Mouse (Mus musculus) hindbrain, embryonic 14.5 days (tissue): ENCODE measurements around the gene Slc30a3. TPM values are rescaled to one million over a fixed set of nuclear protein-coding genes. Genes with fewer than 3 reads are reported as not detected.
A peak's percentile ranks its signal among the peaks of the same experiment; 100 is the strongest.

Experiments
- ATAC-seq: fragments of 200-750 bp; cut with Nextera tagmentation; 2 replicates; pipeline ENCODE4 v1.8.0; 2017; ENCODE audit warnings: moderate number of reproducible peaks, mild to moderate bottlenecking, moderate TSS enrichment, moderate library complexity; ENCODE audit not compliant: low FRiP score
- DNase-seq: peaks from one replicate; pipeline ENCODE4 v3.0.0-alpha.2; 2015; ENCODE audit warnings: low spot score
- H3K27ac ChIP-seq: fragments of 300-500 bp; sonication (generic); 2 replicates; pipeline ENCODE4 v1.5.1; 2014; ENCODE audit warnings: mild to moderate bottlenecking, moderate library complexity
- H3K27me3 ChIP-seq: fragments of 300-500 bp; sonication (generic); 2 replicates; pipeline ENCODE4 v1.6.1; 2014; ENCODE audit warnings: mild to moderate bottlenecking, low read length, mixed read lengths; ENCODE audit not compliant: control insufficient read depth, insufficient read depth
- H3K36me3 ChIP-seq: fragments of 300-500 bp; sonication (generic); replicated peaks from 2 replicates; pipeline ENCODE4 v1.6.1; 2014; ENCODE audit not compliant: control insufficient read depth, insufficient read depth
- H3K4me1 ChIP-seq: fragments of 300-500 bp; sonication (generic); replicated peaks from 2 replicates; pipeline ENCODE4 v1.6.1; 2014; ENCODE audit warnings: antibody characterized with exemption, low read length, mixed read lengths; ENCODE audit not compliant: control insufficient read depth, insufficient read depth
- H3K4me2 ChIP-seq: fragments of 300-500 bp; sonication (generic); replicated peaks from 2 replicates; pipeline ENCODE4 v1.6.1; 2014; ENCODE audit warnings: mild to moderate bottlenecking, moderate library complexity
- H3K4me3 ChIP-seq: fragments of 300-500 bp; sonication (generic); replicated peaks from 2 replicates; pipeline ENCODE4 v1.5.1; 2014; ENCODE audit warnings: mild to moderate bottlenecking, low read length
- H3K9ac ChIP-seq: fragments of 300-500 bp; sonication (generic); 2 replicates; pipeline ENCODE4 v1.6.1; 2014
- H3K9me3 ChIP-seq: fragments of 300-500 bp; sonication (generic); 2 replicates; pipeline ENCODE4 v1.6.1; 2016; ENCODE audit warnings: low read length; ENCODE audit not compliant: control insufficient read depth
- WGBS: fragments of 180-500 bp; shearing (Covaris S2); extraction: QIAGEN DNeasy Blood & Tissue Kit; methylation state at CpG from one replicate; pipeline ENCODE4 v1.1.7; 2014; 5-methylcytosine and 5-hydroxymethylcytosine counted together
- polyA plus RNA-seq: library from polyadenylated mRNA; unstranded; fragments of >200 nt; fragmentation: Nextera tagmentation; extraction: Ambion mirVana; gene quantifications from 2 replicates; pipeline ENCODE4 v1.2.1, GENCODE M21; 2014

The Slc30a3 gene
- polyA plus RNA-seq, 1 experiment from 2014 or later: 34.8 TPM

DNA sequence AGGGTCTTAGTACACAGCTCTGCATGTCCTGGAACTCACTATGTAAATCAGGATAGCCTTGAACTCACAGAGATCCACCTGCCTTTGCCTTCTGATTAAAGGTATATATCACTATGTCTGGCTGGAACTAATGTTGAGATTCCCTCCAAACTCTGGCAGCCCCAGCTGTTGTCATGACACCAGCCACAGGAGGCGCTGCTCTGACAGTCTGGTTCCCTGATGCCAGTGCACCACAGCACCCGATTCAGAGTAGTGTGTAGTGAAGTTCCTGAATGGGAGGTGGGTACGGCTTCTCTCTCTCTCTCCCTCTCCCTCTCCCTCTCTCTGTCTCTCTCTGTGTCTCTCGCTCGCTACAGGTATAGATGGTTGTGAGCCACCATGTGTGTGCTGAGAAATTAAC, 25.7 kb downstream of the Slc30a3 start:
- Histone ChIP-seq H3K4me3 (no peak overlapping the region), H3K36me3 (peaks cover 16% of the 10 kb centered on the region), H3K4me1 (peaks cover 13% of the 10 kb centered on the region), H3K4me2 (no peak overlapping the region), H3K27ac (peak overlapping the region; percentile 62), H3K27me3 (no peaks in the 10 kb centered on the region), H3K9ac (no peak overlapping the region), H3K9me3 (no peaks in the 10 kb centered on the region)
- no peak for ATAC-seq
- WGBS: 11% methylated on average over 5 of the region's 5 CpGs
- no peak for DNase-seq

DNA sequence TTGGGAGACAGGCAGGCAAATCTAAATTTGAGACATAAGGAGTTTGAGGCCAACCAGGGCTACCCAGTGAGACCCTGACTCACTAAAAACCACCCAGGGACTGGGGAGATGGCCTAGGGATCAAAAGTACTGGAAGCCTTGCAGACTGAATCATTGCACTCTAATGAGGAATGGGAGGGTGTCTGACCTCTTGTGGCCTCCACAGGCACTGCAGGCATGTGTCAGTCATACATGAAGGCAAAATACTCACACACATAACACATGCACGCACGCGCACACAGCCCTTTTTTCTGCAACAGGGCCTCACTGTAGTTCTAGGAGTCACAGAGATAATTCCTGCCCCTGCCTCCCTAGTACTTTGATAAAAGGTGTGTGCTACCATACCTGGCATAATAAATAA, 26.7 kb downstream of the Slc30a3 start:
- WGBS: 78% methylated on average over 3 of the region's 3 CpGs
- DNase-seq: no peak
- H3K36me3 ChIP-seq: peaks cover 25% of the 10 kb centered on the region

DNA sequence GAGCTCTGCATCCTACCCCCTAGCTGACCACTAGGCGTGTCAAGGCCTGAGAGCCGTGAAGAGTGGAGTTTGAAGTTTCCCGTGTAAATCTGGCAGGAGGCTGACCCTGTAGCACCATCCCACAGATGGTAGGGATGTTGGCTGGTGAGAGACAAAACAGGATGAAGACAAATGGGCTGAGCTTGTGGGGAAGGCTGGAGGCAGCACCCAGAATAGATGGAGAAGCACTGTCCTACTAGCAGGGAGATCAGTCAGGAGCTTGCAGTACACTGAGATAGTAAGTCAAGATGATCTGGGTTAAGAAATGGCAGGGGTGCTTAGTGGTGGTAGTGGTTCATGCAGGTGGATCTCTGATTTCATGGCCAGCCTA, 27.3 kb downstream of the Slc30a3 start:
- WGBS: 71% methylated on average over 3 of the region's 3 CpGs
- H3K36me3 ChIP-seq: peaks cover 31% of the 10 kb centered on the region
- no peak for DNase-seq

More for the DNA sequence above, 26.7 kb downstream of the Slc30a3 start:
- no peak overlapping the region for H3K4me2 ChIP-seq
- H3K9me3 ChIP-seq: no peaks in the 10 kb centered on the region
- no peak overlapping the region for H3K9ac ChIP-seq
- H3K4me3 ChIP-seq: no peak overlapping the region
- no peak for ATAC-seq
- H3K27ac ChIP-seq: no peak overlapping the region
- H3K4me1 ChIP-seq: peaks cover 13% of the 10 kb centered on the region
- no peaks in the 10 kb centered on the region for H3K27me3 ChIP-seq

DNA sequence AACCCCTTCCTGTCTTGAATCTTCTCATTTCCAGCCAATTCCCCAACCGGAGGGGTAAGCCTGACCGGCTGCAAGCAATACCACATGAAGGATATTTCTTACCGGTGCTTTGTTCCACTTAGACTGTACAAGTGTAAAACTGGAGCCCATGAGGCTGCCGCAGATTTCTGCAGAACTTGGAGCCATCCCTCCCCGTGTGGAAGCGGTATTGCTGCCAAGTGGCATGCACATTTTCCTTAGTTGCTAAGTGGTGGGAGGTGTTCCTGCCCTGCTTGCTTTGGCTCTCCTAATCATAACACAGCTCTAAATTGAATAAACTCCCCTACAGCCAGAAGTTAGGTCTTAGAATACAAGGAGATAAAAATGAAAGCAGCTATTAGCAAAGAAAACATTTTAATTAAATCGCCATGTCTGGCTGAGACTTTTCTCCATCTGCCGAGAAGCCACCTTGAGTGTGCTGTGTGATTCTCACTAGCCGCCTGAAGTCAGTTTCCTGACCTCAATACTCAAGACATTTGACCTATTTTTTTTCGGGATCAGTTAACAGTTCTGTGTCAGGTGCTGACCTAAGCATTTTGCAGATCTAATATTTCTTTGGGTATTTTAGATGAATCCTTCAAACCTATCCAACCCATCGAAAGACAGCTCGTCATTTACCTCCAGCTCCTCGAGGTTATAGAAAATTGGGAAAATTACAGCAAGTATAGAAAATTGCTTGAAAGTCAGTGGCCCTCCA, 27.8 kb downstream of the Slc30a3 start:
- H3K4me1 ChIP-seq: peaks cover 13% of the 10 kb centered on the region
- H3K9ac ChIP-seq: no peak overlapping the region
- no peaks in the 10 kb centered on the region for H3K9me3 ChIP-seq
- 83% methylated on average over 13 of the region's 13 CpGs for WGBS
- no peak overlapping the region for H3K27ac ChIP-seq
- no peak for DNase-seq
- H3K4me3 ChIP-seq: no peak overlapping the region
- H3K4me2 ChIP-seq: no peak overlapping the region
- H3K27me3 ChIP-seq: no peaks in the 10 kb centered on the region
- peaks cover 36% of the 10 kb centered on the region for H3K36me3 ChIP-seq
- no peak for ATAC-seq

More for the DNA sequence above, 27.3 kb downstream of the Slc30a3 start:
- no peak for ATAC-seq
- no peaks in the 10 kb centered on the region for H3K27me3 ChIP-seq
- no peak overlapping the region for H3K4me2 ChIP-seq
- H3K4me3 ChIP-seq: no peak overlapping the region
- no peak overlapping the region for H3K27ac ChIP-seq
- no peak overlapping the region for H3K9ac ChIP-seq
- peaks cover 13% of the 10 kb centered on the region for H3K4me1 ChIP-seq
- no peaks in the 10 kb centered on the region for H3K9me3 ChIP-seq

DNA sequence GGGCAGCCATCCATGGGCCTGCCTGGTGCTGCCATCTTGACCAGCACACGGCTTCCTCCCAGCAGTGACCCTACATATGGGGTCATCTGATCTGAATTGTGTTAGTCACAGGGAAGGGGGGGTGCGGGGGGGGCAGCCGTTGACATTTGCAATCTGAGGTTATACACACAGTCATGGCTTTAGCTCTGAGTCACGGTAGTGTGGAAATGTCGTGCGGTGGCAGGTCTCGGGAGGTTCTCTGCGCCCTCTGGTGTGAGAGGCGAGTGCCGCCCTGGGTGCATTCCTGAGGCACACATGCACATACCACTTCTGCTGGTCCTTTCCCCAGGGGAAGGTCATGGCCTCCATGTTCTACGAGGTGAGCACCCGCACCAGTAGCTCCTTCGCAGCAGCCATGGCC, 31.7 kb downstream of the Slc30a3 start:
- no peak overlapping the region for H3K9ac ChIP-seq
- H3K27me3 ChIP-seq: no peaks in the 10 kb centered on the region
- DNase-seq (no peak), ATAC-seq (no peak)
- 92% methylated on average over 13 of the region's 13 CpGs for WGBS
- peaks cover 75% of the 10 kb centered on the region for H3K36me3 ChIP-seq
- H3K4me1 ChIP-seq: no peaks in the 10 kb centered on the region
- H3K27ac ChIP-seq: no peak overlapping the region
- H3K4me2 ChIP-seq: no peak overlapping the region
- no peak overlapping the region for H3K4me3 ChIP-seq
- H3K9me3 ChIP-seq: no peaks in the 10 kb centered on the region

DNA sequence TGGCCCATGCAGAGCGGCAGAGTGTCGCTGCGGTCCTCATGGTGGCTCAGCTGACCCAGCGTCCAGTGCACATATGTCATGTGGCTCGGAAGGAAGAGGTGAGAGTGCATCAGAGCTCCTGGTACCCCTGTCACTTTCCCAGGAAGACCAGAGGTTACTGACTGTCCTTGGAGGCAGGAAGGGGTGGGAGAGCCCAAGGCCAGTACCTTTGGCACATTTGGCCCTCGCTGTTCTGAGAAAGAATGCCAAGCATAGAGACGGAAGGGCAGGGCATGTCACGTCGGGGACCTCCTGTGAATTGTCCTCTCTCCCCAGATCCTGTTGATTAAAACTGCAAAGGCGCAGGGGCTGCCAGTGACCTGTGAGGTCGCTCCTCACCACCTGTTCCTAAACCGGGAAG, 34.9 kb downstream of the Slc30a3 start:
- ATAC-seq: no peak
- Histone ChIP-seq H3K4me3 (no peak overlapping the region), H3K36me3 (peaks cover 97% of the 10 kb centered on the region), H3K9me3 (no peaks in the 10 kb centered on the region), H3K4me1 (no peaks in the 10 kb centered on the region), H3K9ac (no peak overlapping the region), H3K27ac (no peak overlapping the region), H3K27me3 (no peaks in the 10 kb centered on the region), H3K4me2 (no peak overlapping the region)
- 94% methylated on average over 12 of the region's 12 CpGs for WGBS
- no peak for DNase-seq

DNA sequence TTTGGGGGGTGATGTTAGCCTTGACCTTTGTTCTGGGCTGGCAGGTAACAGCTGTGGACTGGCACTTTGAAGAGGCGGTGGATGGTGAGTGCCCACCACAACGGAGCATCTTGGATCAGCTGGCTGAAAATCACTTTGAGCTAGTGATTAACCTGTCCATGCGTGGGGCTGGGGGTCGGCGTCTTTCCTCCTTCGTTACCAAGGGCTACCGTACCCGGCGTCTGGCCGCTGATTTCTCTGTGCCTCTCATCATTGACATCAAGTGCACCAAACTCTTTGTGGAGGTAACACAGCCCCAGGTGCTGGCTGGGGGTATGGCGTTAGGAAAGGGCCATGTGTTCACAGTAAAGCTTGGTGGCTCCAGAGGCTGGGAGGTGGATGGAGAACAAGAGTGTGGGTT, 36.2 kb downstream of the Slc30a3 start:
- ATAC-seq (no peak), DNase-seq (no peak)
- no peak overlapping the region for H3K4me2 ChIP-seq
- no peak overlapping the region for H3K4me3 ChIP-seq
- no peaks in the 10 kb centered on the region for H3K9me3 ChIP-seq
- no peak overlapping the region for H3K27ac ChIP-seq
- no peaks in the 10 kb centered on the region for H3K27me3 ChIP-seq
- H3K9ac ChIP-seq: no peak overlapping the region
- peaks cover 98% of the 10 kb centered on the region for H3K36me3 ChIP-seq
- WGBS: 90% methylated on average over 11 of the region's 11 CpGs
- no peaks in the 10 kb centered on the region for H3K4me1 ChIP-seq

DNA sequence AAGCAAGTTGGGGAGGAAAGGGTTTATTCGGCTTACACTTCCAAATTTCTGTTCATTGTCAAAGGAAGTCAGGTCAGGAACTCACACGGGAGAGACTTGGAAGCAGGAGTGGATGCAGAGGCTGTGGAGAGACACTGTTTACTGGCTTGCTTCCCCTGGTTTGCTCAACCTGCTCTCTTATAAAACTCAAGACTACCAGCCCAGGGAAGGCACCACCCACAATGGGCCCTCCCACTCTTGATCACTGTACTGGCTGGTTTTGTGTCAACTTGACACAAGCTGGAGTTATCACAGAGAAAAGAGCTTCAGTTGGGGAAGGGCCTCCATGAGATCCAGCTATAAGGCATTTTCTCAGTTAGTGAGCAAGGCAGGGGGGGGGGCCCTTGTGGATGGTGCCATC, 37.0 kb downstream of the Slc30a3 start:
- Histone ChIP-seq H3K4me2 (no peak overlapping the region), H3K4me3 (no peak overlapping the region), H3K9me3 (no peaks in the 10 kb centered on the region), H3K9ac (no peak overlapping the region), H3K36me3 (peaks cover 97% of the 10 kb centered on the region), H3K27me3 (no peaks in the 10 kb centered on the region), H3K4me1 (no peaks in the 10 kb centered on the region), H3K27ac (no peak overlapping the region)
- ATAC-seq (no peak), DNase-seq (no peak)
- 100% methylated on average over 2 of the region's 2 CpGs for WGBS

DNA sequence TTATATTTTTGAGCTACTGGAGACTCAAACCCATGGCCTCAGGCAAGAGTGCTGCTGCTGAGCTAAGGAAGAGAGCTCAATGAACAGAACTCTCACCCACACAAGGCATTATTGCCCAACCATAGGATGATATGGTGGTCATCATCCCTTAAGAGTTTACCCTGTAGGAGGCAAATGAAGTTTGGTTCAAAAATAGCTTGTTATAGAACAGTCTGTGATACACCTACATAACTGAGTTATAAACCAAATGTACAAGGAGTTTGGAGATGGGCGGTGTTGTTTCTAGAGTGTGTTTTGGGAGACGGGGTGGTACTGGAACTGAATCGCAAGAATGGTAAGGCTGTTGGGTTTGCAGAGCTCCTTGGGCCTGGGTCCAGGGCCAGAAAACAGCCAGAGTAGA, 38.2 kb downstream of the Slc30a3 start:
- no peak overlapping the region for H3K9ac ChIP-seq
- ATAC-seq (no peak), DNase-seq (no peak)
- peaks cover 92% of the 10 kb centered on the region for H3K36me3 ChIP-seq
- no peak overlapping the region for H3K4me3 ChIP-seq
- WGBS: 88% methylated on average over 3 of the region's 3 CpGs
- H3K9me3 ChIP-seq: no peaks in the 10 kb centered on the region
- no peak overlapping the region for H3K4me2 ChIP-seq
- H3K4me1 ChIP-seq: no peaks in the 10 kb centered on the region
- H3K27ac ChIP-seq: no peak overlapping the region
- H3K27me3 ChIP-seq: no peaks in the 10 kb centered on the region
